Mouse (Mus musculus) forebrain, embryonic 16.5 days (tissue): ENCODE data around the gene Taf3. TPM values are rescaled to one million over a fixed set of nuclear protein-coding genes. Genes with fewer than 3 reads are reported as not detected.
A peak's percentile ranks its signal among the peaks of the same experiment; 100 is the strongest.

Experiments
- ATAC-seq: fragments of 200-750 bp; cut with Nextera tagmentation; 2 replicates; pipeline ENCODE4 v1.8.0; 2017; ENCODE audit warnings: mild to moderate bottlenecking, moderate library complexity
- H3K27ac ChIP-seq: fragments of 300-500 bp; sonication (generic); 2 replicates; pipeline ENCODE4 v1.5.1; 2014; ENCODE audit warnings: low read length, control low read depth
- H3K27me3 ChIP-seq: fragments of 300-500 bp; sonication (generic); replicated peaks from 2 replicates; pipeline ENCODE4 v1.6.1; 2014; ENCODE audit warnings: low read length; ENCODE audit not compliant: control insufficient read depth, insufficient read depth
- H3K36me3 ChIP-seq: fragments of 300-500 bp; sonication (generic); 2 replicates; pipeline ENCODE4 v1.6.1; 2014; ENCODE audit not compliant: control insufficient read depth, insufficient read depth
- H3K4me1 ChIP-seq: fragments of 300-500 bp; sonication (generic); replicated peaks from 2 replicates; pipeline ENCODE4 v1.6.1; 2014; ENCODE audit warnings: low read length; ENCODE audit not compliant: control insufficient read depth, insufficient read depth
- H3K4me2 ChIP-seq: fragments of 300-500 bp; sonication (generic); 2 replicates; pipeline ENCODE4 v1.6.1; 2014; ENCODE audit warnings: mild to moderate bottlenecking, low read length, control low read depth
- H3K4me3 ChIP-seq: fragments of 300-500 bp; sonication (generic); replicated peaks from 2 replicates; pipeline ENCODE4 v1.5.1; 2014; ENCODE audit warnings: mild to moderate bottlenecking, low read length, control low read depth
- H3K9ac ChIP-seq: fragments of 300-500 bp; sonication (generic); replicated peaks from 2 replicates; pipeline ENCODE4 v1.6.1; 2014; ENCODE audit warnings: low read depth, low read length, control low read depth
- H3K9me3 ChIP-seq: fragments of 300-500 bp; sonication (generic); 2 replicates; pipeline ENCODE4 v1.6.1; 2016; ENCODE audit warnings: low read length; ENCODE audit not compliant: control insufficient read depth
- WGBS: fragments of 180-500 bp; shearing (Covaris S2); extraction: QIAGEN DNeasy Blood & Tissue Kit; methylation state at CpG from one replicate; pipeline ENCODE4 v1.1.7; 2014; 5-methylcytosine and 5-hydroxymethylcytosine counted together
- polyA plus RNA-seq: library from polyadenylated mRNA; unstranded; fragments of >200 nt; fragmentation: Nextera tagmentation; extraction: Ambion mirVana; gene quantifications from 2 replicates; pipeline ENCODE4 v1.2.1, GENCODE M21; 2015

The Taf3 gene
- polyA plus RNA-seq, 1 experiment from 2014 or later: 14.3 TPM

GRCm38 (mm10) chr2:9917602-9918001, 130.8 kb downstream of the Taf3 start:
- ATAC-seq: no peak
- Histone ChIP-seq H3K4me2 (no peak overlapping the region), H3K27ac (no peak overlapping the region), H3K9me3 (no peaks in the 10 kb centered on the region), H3K9ac (no peak overlapping the region), H3K4me1 (no peaks in the 10 kb centered on the region), H3K36me3 (0 out of 2 replicates have a peak, but pooled peaks cover 5% of the 10 kb centered on the region), H3K4me3 (no peak overlapping the region), H3K27me3 (no peaks in the 10 kb centered on the region)
- 93% methylated on average over 9 of the region's 9 CpGs for WGBS

DNA sequence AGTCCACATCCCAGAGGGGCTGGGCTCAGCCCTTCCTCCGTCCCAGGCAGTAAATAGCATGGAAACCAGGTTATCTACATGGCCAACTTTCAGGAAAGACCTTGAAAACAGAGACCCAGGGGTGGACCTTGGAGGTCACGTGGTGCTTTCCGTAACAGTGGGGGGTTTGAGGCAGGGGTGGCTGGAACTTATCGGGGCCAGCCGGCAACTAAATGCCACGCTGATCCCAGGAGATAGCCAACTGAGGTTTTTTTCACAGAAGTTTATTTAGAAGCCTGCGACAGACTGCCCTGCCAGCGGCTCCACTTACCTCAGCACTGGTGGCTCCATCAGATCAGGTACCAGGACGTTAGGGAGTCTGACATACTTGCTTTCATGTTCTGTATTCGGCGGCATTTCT, 142.4 kb downstream of the Taf3 start:
- no peaks in the 10 kb centered on the region for H3K9me3 ChIP-seq
- peaks cover 3% of the 10 kb centered on the region; the same call in 1 of the 2 replicates for H3K27me3 ChIP-seq
- H3K27ac ChIP-seq: no peak overlapping the region
- no peak overlapping the region for H3K9ac ChIP-seq
- no peak overlapping the region for H3K4me3 ChIP-seq
- no peak for ATAC-seq
- no peaks in the 10 kb centered on the region for H3K36me3 ChIP-seq
- no peak overlapping the region for H3K4me2 ChIP-seq
- no peaks in the 10 kb centered on the region for H3K4me1 ChIP-seq
- 8% methylated on average over 11 of the region's 11 CpGs for WGBS

GRCm38 (mm10) chr2:9903854-9904560, 144.4 kb downstream of the Taf3 start:
- WGBS: 70% methylated on average over 14 of the region's 14 CpGs
- ATAC-seq: no peak
- no peaks in the 10 kb centered on the region for H3K9me3 ChIP-seq

DNA sequence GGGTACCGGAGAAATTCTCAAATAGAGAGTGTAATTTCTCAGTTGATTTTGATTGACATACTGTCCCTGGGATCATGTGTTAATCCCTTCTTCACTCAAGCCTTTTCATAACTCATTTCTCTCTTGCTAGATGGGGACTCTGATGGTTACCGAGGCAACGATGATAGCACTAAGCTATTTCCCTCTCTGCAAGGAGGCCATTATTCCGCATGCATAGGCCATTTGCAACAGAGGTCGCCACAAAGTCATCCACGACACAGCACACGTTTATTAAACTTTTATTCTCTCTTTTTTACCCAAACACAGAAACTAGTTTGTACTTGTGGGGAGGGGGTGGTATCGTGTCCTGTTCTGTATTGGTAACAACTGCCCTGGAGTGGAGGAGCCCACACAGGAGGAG, 150.6 kb downstream of the Taf3 start:
- no peak overlapping the region for H3K4me3 ChIP-seq
- no peak overlapping the region for H3K27ac ChIP-seq
- H3K27me3 ChIP-seq: peaks cover 63% of the 10 kb centered on the region
- no peak overlapping the region for H3K9ac ChIP-seq
- ATAC-seq: peak; percentile 21; the same call in 1 of the 2 replicates
- peaks cover 10% of the 10 kb centered on the region for H3K4me1 ChIP-seq
- no peak overlapping the region for H3K4me2 ChIP-seq
- 2% methylated on average over 8 of the region's 8 CpGs for WGBS
- H3K36me3 ChIP-seq: no peaks in the 10 kb centered on the region
- no peaks in the 10 kb centered on the region for H3K9me3 ChIP-seq

More at GRCm38 (mm10) chr2:9903854-9904560, 144.4 kb downstream of the Taf3 start:
- no peaks in the 10 kb centered on the region for H3K4me1 ChIP-seq
- H3K4me2 ChIP-seq: no peak overlapping the region
- H3K4me3 ChIP-seq: no peak overlapping the region
- no peak overlapping the region for H3K27ac ChIP-seq
- H3K9ac ChIP-seq: no peak overlapping the region
- H3K36me3 ChIP-seq: no peaks in the 10 kb centered on the region
- H3K27me3 ChIP-seq: peaks cover 10% of the 10 kb centered on the region

GRCm38 (mm10) chr2:9896097-9896770, 152.2 kb downstream of the Taf3 start:
- Histone ChIP-seq H3K27me3 (peaks cover 64% of the 10 kb centered on the region), H3K4me2 (no peak overlapping the region), H3K27ac (no peak overlapping the region)

DNA sequence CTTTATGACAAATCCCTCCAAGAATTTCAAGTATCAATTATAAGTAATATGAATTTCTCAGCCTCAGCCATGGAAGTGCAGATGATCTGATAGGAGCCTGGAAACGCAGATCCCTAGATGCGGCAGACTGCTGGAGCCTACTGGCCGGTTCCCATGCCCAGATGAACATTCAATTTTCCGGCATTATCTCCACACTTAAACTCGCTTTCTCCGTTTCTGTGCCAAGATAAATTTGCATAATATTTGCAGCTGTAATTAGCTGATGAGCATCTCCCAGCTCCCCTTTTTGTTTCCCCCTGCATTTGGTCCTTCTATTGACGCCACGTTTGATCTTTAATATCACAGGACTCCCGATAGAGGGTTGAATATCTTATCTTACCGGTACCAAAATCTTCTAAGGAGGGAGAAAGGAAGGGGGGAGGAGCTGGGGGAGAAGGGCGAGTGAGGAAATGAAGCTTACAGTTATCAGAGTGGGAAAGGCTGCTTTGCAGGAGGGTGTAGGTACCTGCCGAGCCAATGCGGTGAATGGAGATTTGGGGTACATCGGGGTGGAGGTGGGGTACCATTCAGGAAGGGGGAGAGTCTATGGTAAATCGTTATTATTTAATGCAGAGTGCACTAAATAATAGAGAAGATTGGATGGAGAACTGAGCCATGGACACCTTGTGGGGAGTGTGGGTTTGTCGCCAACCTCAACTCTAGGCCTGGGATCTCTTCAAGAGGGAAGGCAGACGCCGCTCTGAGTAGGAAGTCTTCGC, 153.4 kb downstream of the Taf3 start:
- H3K9me3 ChIP-seq: no peaks in the 10 kb centered on the region
- 1% methylated on average over 19 of the region's 19 CpGs for WGBS
- no peak overlapping the region for H3K4me2 ChIP-seq
- no peak overlapping the region for H3K9ac ChIP-seq
- no peak overlapping the region for H3K4me3 ChIP-seq
- H3K27ac ChIP-seq: no peak overlapping the region
- peaks cover 68% of the 10 kb centered on the region for H3K27me3 ChIP-seq
- ATAC-seq: peak; percentile 29
- peaks cover 10% of the 10 kb centered on the region for H3K4me1 ChIP-seq
- no peaks in the 10 kb centered on the region for H3K36me3 ChIP-seq

More at GRCm38 (mm10) chr2:9896097-9896770, 152.2 kb downstream of the Taf3 start:
- no peak for ATAC-seq
- H3K9ac ChIP-seq: no peak overlapping the region
- H3K9me3 ChIP-seq: no peaks in the 10 kb centered on the region
- WGBS: 0% methylated on average over 22 of the region's 22 CpGs
- H3K4me1 ChIP-seq: peaks cover 10% of the 10 kb centered on the region
- no peak overlapping the region for H3K4me3 ChIP-seq
- no peaks in the 10 kb centered on the region for H3K36me3 ChIP-seq

DNA sequence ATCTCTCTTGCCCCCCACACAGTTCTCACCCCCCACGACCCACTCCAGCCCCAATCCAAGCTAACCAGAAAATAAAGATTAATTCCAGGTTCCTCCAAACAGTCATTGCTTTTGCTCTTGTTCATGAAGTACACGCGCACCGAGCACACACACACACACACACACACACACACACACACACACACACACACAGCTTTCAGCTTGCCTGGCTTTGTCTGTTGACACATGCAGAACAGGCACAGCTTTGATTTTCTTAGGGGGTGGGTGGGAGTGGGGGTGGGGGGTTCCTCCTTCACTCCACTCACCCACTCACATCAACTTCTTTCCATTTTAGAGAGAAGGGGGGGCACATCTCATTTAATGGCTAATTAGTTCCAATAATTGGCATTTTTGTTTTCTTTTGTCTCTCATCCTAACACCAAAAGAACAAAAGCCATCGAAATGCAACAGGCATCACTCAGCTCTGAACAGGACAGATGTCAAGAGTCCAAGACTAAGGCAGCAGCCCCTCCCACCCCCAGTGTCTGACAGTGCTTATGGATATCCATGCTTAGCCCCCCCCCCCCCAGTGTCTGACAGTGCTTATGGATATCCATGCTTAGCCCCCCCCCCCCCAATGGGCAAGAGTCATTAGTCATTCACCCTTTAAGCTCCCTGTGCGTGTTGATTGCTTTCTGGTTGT, 155.0 kb downstream of the Taf3 start:
- Histone ChIP-seq H3K4me1 (peaks cover 13% of the 10 kb centered on the region), H3K4me2 (no peak overlapping the region), H3K9ac (no peak overlapping the region), H3K27ac (no peak overlapping the region), H3K4me3 (no peak overlapping the region), H3K9me3 (no peaks in the 10 kb centered on the region), H3K36me3 (no peaks in the 10 kb centered on the region), H3K27me3 (peaks cover 67% of the 10 kb centered on the region)
- peak; percentile 37; the same call in 1 of the 2 replicates for ATAC-seq
- 0% methylated on average over 6 of the region's 6 CpGs for WGBS

DNA sequence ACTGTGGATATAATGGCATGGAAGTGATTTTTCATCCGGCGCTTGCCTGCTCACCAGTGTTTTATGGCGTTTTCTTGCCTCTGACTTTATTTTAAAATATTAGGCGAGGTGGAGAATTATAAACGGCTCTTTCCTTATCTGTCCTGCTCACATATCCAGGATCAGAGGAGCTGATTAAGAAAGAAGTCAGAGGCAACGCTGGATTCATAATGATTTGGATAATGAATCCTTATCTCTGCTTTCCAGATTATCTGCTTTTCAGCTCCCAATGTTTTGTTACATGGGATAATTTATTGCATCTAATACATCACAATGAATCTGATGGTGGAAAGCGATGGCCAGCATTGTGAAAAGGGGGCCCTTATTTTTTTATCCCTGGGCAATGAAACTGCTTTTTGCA, 155.9 kb downstream of the Taf3 start:
- no peak overlapping the region for H3K4me2 ChIP-seq
- no peaks in the 10 kb centered on the region for H3K36me3 ChIP-seq
- peaks cover 13% of the 10 kb centered on the region for H3K4me1 ChIP-seq
- no peak overlapping the region for H3K4me3 ChIP-seq
- no peak overlapping the region for H3K9ac ChIP-seq
- ATAC-seq: no peak
- WGBS: 4% methylated on average over 7 of the region's 7 CpGs
- no peaks in the 10 kb centered on the region for H3K9me3 ChIP-seq
- H3K27me3 ChIP-seq: peaks cover 65% of the 10 kb centered on the region
- no peak overlapping the region for H3K27ac ChIP-seq

DNA sequence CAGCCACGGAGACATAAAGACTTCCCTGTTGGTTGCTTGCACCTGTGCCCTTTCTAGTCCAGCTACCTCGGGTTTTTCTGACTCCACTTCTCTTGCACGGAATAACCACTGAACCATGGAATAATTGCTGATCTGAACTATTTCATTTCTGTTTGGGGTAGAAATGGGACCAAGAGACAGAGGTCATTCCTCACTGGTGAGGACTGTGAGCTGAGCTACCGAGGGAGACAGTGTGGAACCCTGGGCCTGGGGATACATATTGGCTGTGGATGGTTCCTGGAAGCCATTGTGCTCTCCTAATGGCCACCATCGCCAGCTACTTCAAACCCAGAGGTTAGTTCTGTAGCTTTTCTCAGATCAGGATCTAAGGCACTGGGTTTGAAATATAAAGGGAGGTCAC, 157.5 kb downstream of the Taf3 start:
- Histone ChIP-seq H3K36me3 (no peaks in the 10 kb centered on the region), H3K9ac (no peak overlapping the region), H3K9me3 (no peaks in the 10 kb centered on the region), H3K4me1 (peaks cover 11% of the 10 kb centered on the region), H3K27ac (no peak overlapping the region), H3K27me3 (peaks cover 64% of the 10 kb centered on the region), H3K4me2 (no peak overlapping the region), H3K4me3 (no peak overlapping the region)
- ATAC-seq: no peak
- WGBS: 1% methylated on average over 5 of the region's 5 CpGs
